Mouse (Mus musculus) ES-CJ7 (cell line): ENCODE results near the gene Dohh.

Experiments used
- DNase-seq: peaks from one replicate; pipeline ENCODE4 v3.0.0; 2011; ENCODE audit warnings: low read depth, low spot score

Gene Dohh

GRCm38 (mm10) chr10:81356991-81357844 is 27.0 kb upstream of the Dohh start, which contains the start of gene Mfsd12:
Mfsd12 (plus strand) TSS chr10:81357491.
- DNase-seq = peak; percentile 81

- DNase-seq = no peak
These were observed 26.0 kb upstream of the Dohh start for GRCm38 (mm10) chr10:81358209-81358608.

- DNase-seq = no peak
These were observed 25.4 kb upstream of the Dohh start for GRCm38 (mm10) chr10:81358841-81359240.

- DNase-seq = no peak
These were observed 23.5 kb upstream of the Dohh start for GRCm38 (mm10) chr10:81360721-81361120.

GRCm38 (mm10) chr10:81362336-81362949 is 21.8 kb upstream of the Dohh start:
- peak; percentile 76 for DNase-seq

- no peak for DNase-seq
These were observed 20.5 kb upstream of the Dohh start for GRCm38 (mm10) chr10:81363436-81364346.

- no peak for DNase-seq
These were observed 19.6 kb upstream of the Dohh start for GRCm38 (mm10) chr10:81364666-81365065.

- no peak for DNase-seq
These were observed 19.2 kb upstream of the Dohh start for GRCm38 (mm10) chr10:81365073-81365472.

GRCm38 (mm10) chr10:81365672-81366476 is 18.4 kb upstream of the Dohh start, which contains the start of gene 4930404N11Rik:
4930404N11Rik (minus strand) TSS chr10:81365816.
- peak; percentile 81 for DNase-seq

GRCm38 (mm10) chr10:81366477-81367206 is 17.6 kb upstream of the Dohh start:
- DNase-seq = no peak

GRCm38 (mm10) chr10:81367207-81367495 is 17.1 kb upstream of the Dohh start:
- no peak for DNase-seq

- DNase-seq = no peak
These were observed 8.9 kb upstream of the Dohh start for GRCm38 (mm10) chr10:81375322-81375721.

- peak; percentile 66 for DNase-seq
These were observed 7.5 kb upstream of the Dohh start for GRCm38 (mm10) chr10:81376561-81377361.

- no peak for DNase-seq
These were observed 6.9 kb upstream of the Dohh start for GRCm38 (mm10) chr10:81377362-81377664.

GRCm38 (mm10) chr10:81377793-81378552 is 6.3 kb upstream of the Dohh start, which contains the start of gene Fzr1:
Fzr1 (minus strand) TSS chr10:81378516.
- DNase-seq = no peak

GRCm38 (mm10) chr10:81378553-81379182 is 5.6 kb upstream of the Dohh start:
- DNase-seq = peak; percentile 100

GRCm38 (mm10) chr10:81379183-81379553 is 5.1 kb upstream of the Dohh start:
- DNase-seq = no peak

- DNase-seq = no peak
These were observed 4.3 kb upstream of the Dohh start for GRCm38 (mm10) chr10:81379809-81380378.
